Mouse (Mus musculus): ENCODE measurements around the gene Ccm2. TPM values are rescaled to one million over a fixed set of nuclear protein-coding genes. Genes with fewer than 3 reads are reported as not detected.

Gene Ccm2
- polyA plus RNA-seq, 1 experiment from 2014 or later = 88.2 TPM

- Histone ChIP-seq H3K4me2 (replicated peaks; ENCODE audit: low read depth, low read length) (no peak overlapping the region), H3K9me3 (ENCODE audit: control insufficient read depth, low read length) (no peaks in the 10 kb centered on the region), H3K9ac (ENCODE audit: low read depth, low read length) (no peak overlapping the region), H3K4me1 (replicated peaks; ENCODE audit: control insufficient read depth, insufficient read depth, low read length) (peaks cover 4% of the 10 kb centered on the region; the same call in 1 of the 2 replicates), H3K27me3 (ENCODE audit: control insufficient read depth, insufficient read depth, low read length) (no peaks in the 10 kb centered on the region), H3K4me3 (ENCODE audit: low read depth, low read length) (no peak overlapping the region), H3K36me3 (ENCODE audit: control insufficient read depth, insufficient read depth, low read length) (no peaks in the 10 kb centered on the region), H3K27ac (ENCODE audit: low read depth, low read length) (no peak overlapping the region)
- DNase-seq (ENCODE audit: low spot score) = no peak
- ATAC-seq (ENCODE audit: low FRiP score) = no peak
- 87% methylated on average over 4 of the region's 4 CpGs for WGBS
Measured at GRCm38 (mm10) chr11:6566496-6566895, 19.8 kb downstream of the Ccm2 start.

- peaks cover 4% of the 10 kb centered on the region; the same call in 1 of the 2 replicates for H3K4me1 ChIP-seq (replicated peaks; ENCODE audit: control insufficient read depth, insufficient read depth, low read length)
- WGBS = 91% methylated on average over 8 of the region's 8 CpGs
- H3K9ac ChIP-seq (ENCODE audit: low read depth, low read length) = no peak overlapping the region
- no peak overlapping the region for H3K4me2 ChIP-seq (replicated peaks; ENCODE audit: low read depth, low read length)
- H3K4me3 ChIP-seq (ENCODE audit: low read depth, low read length) = no peak overlapping the region
- DNase-seq (ENCODE audit: low spot score) (no peak), ATAC-seq (ENCODE audit: low FRiP score) (no peak)
- H3K27me3 ChIP-seq (ENCODE audit: control insufficient read depth, insufficient read depth, low read length) = no peaks in the 10 kb centered on the region
- H3K36me3 ChIP-seq (ENCODE audit: control insufficient read depth, insufficient read depth, low read length) = no peaks in the 10 kb centered on the region
- H3K9me3 ChIP-seq (ENCODE audit: control insufficient read depth, low read length) = no peaks in the 10 kb centered on the region
- no peak overlapping the region for H3K27ac ChIP-seq (ENCODE audit: low read depth, low read length)
Measured at GRCm38 (mm10) chr11:6567951-6568350, 21.3 kb downstream of the Ccm2 start.

- Histone ChIP-seq H3K36me3 (ENCODE audit: control insufficient read depth, insufficient read depth, low read length) (no peaks in the 10 kb centered on the region), H3K9me3 (ENCODE audit: control insufficient read depth, low read length) (no peaks in the 10 kb centered on the region), H3K9ac (ENCODE audit: low read depth, low read length) (no peak overlapping the region), H3K27me3 (ENCODE audit: control insufficient read depth, insufficient read depth, low read length) (no peaks in the 10 kb centered on the region), H3K4me2 (replicated peaks; ENCODE audit: low read depth, low read length) (no peak overlapping the region), H3K27ac (ENCODE audit: low read depth, low read length) (peak overlapping the region; percentile 2; the same call in 1 of the 2 replicates), H3K4me1 (replicated peaks; ENCODE audit: control insufficient read depth, insufficient read depth, low read length) (peaks cover 4% of the 10 kb centered on the region; the same call in 1 of the 2 replicates), H3K4me3 (ENCODE audit: low read depth, low read length) (no peak overlapping the region)
- DNase-seq (ENCODE audit: low spot score) (peak; percentile 6), ATAC-seq (ENCODE audit: low FRiP score) (no peak)
- WGBS = 76% methylated on average over 11 of the region's 11 CpGs
Measured at GRCm38 (mm10) chr11:6568584-6569409, 22.1 kb downstream of the Ccm2 start.

GRCm38 (mm10) chr11:6569410-6569777 is 22.7 kb downstream of the Ccm2 start:
- Histone ChIP-seq H3K4me1 (replicated peaks; ENCODE audit: control insufficient read depth, insufficient read depth, low read length) (peaks cover 4% of the 10 kb centered on the region; the same call in 1 of the 2 replicates), H3K36me3 (ENCODE audit: control insufficient read depth, insufficient read depth, low read length) (no peaks in the 10 kb centered on the region), H3K4me2 (replicated peaks; ENCODE audit: low read depth, low read length) (no peak overlapping the region), H3K9me3 (ENCODE audit: control insufficient read depth, low read length) (no peaks in the 10 kb centered on the region), H3K27ac (ENCODE audit: low read depth, low read length) (peak overlapping the region; percentile 2; the same call in 1 of the 2 replicates), H3K4me3 (ENCODE audit: low read depth, low read length) (no peak overlapping the region), H3K9ac (ENCODE audit: low read depth, low read length) (no peak overlapping the region), H3K27me3 (ENCODE audit: control insufficient read depth, insufficient read depth, low read length) (no peaks in the 10 kb centered on the region)
- ATAC-seq (ENCODE audit: low FRiP score) = 0 out of 2 replicates have a peak, but pooled peaks have one; percentile 25
- WGBS = 75% methylated on average over 3 of the region's 3 CpGs
- no peak for DNase-seq (ENCODE audit: low spot score)

- Histone ChIP-seq H3K4me2 (replicated peaks; ENCODE audit: low read depth, low read length) (no peak overlapping the region), H3K4me1 (replicated peaks; ENCODE audit: control insufficient read depth, insufficient read depth, low read length) (no peaks in the 10 kb centered on the region), H3K27me3 (ENCODE audit: control insufficient read depth, insufficient read depth, low read length) (no peaks in the 10 kb centered on the region), H3K36me3 (ENCODE audit: control insufficient read depth, insufficient read depth, low read length) (no peaks in the 10 kb centered on the region), H3K9ac (ENCODE audit: low read depth, low read length) (no peak overlapping the region), H3K9me3 (ENCODE audit: control insufficient read depth, low read length) (no peaks in the 10 kb centered on the region), H3K4me3 (ENCODE audit: low read depth, low read length) (no peak overlapping the region), H3K27ac (ENCODE audit: low read depth, low read length) (no peak overlapping the region)
- ATAC-seq (ENCODE audit: low FRiP score) = no peak
- no peak for DNase-seq (ENCODE audit: low spot score)
- 98% methylated on average over 3 of the region's 3 CpGs for WGBS
Measured at GRCm38 (mm10) chr11:6576151-6576550, 29.5 kb downstream of the Ccm2 start.

GRCm38 (mm10) chr11:6579361-6579760 is 32.7 kb downstream of the Ccm2 start:
- no peak for DNase-seq (ENCODE audit: low spot score)
- ATAC-seq (ENCODE audit: low FRiP score) = no peak
- no peaks in the 10 kb centered on the region for H3K27me3 ChIP-seq (ENCODE audit: control insufficient read depth, insufficient read depth, low read length)

GRCm38 (mm10) chr11:6580065-6580750 is 33.5 kb downstream of the Ccm2 start:
- H3K27me3 ChIP-seq (ENCODE audit: control insufficient read depth, insufficient read depth, low read length) = no peaks in the 10 kb centered on the region

More at GRCm38 (mm10) chr11:6579361-6579760, 32.7 kb downstream of the Ccm2 start:
- Histone ChIP-seq H3K4me3 (ENCODE audit: low read depth, low read length) (no peak overlapping the region), H3K27ac (ENCODE audit: low read depth, low read length) (no peak overlapping the region), H3K4me2 (replicated peaks; ENCODE audit: low read depth, low read length) (no peak overlapping the region), H3K36me3 (ENCODE audit: control insufficient read depth, insufficient read depth, low read length) (no peaks in the 10 kb centered on the region), H3K9me3 (ENCODE audit: control insufficient read depth, low read length) (no peaks in the 10 kb centered on the region), H3K9ac (ENCODE audit: low read depth, low read length) (no peak overlapping the region), H3K4me1 (replicated peaks; ENCODE audit: control insufficient read depth, insufficient read depth, low read length) (no peaks in the 10 kb centered on the region)
- 90% methylated on average over 7 of the region's 7 CpGs for WGBS

GRCm38 (mm10) chr11:6581560-6581959 is 34.9 kb downstream of the Ccm2 start:
- no peaks in the 10 kb centered on the region for H3K36me3 ChIP-seq (ENCODE audit: control insufficient read depth, insufficient read depth, low read length)
- no peak for ATAC-seq (ENCODE audit: low FRiP score)
- no peak overlapping the region for H3K4me2 ChIP-seq (replicated peaks; ENCODE audit: low read depth, low read length)
- no peak overlapping the region for H3K9ac ChIP-seq (ENCODE audit: low read depth, low read length)
- WGBS = 93% methylated on average over 2 of the region's 2 CpGs
- H3K4me3 ChIP-seq (ENCODE audit: low read depth, low read length) = no peak overlapping the region
- H3K9me3 ChIP-seq (ENCODE audit: control insufficient read depth, low read length) = no peaks in the 10 kb centered on the region
- no peak for DNase-seq (ENCODE audit: low spot score)
- H3K4me1 ChIP-seq (replicated peaks; ENCODE audit: control insufficient read depth, insufficient read depth, low read length) = no peaks in the 10 kb centered on the region
- H3K27me3 ChIP-seq (ENCODE audit: control insufficient read depth, insufficient read depth, low read length) = no peaks in the 10 kb centered on the region
- no peak overlapping the region for H3K27ac ChIP-seq (ENCODE audit: low read depth, low read length)

More at GRCm38 (mm10) chr11:6580065-6580750, 33.5 kb downstream of the Ccm2 start:
- Histone ChIP-seq H3K4me3 (ENCODE audit: low read depth, low read length) (no peak overlapping the region), H3K36me3 (ENCODE audit: control insufficient read depth, insufficient read depth, low read length) (no peaks in the 10 kb centered on the region), H3K4me1 (replicated peaks; ENCODE audit: control insufficient read depth, insufficient read depth, low read length) (no peaks in the 10 kb centered on the region), H3K9me3 (ENCODE audit: control insufficient read depth, low read length) (no peaks in the 10 kb centered on the region), H3K27ac (ENCODE audit: low read depth, low read length) (no peak overlapping the region), H3K4me2 (replicated peaks; ENCODE audit: low read depth, low read length) (no peak overlapping the region), H3K9ac (ENCODE audit: low read depth, low read length) (no peak overlapping the region)
- WGBS = 93% methylated on average over 4 of the region's 4 CpGs
- no peak for DNase-seq (ENCODE audit: low spot score)
- no peak for ATAC-seq (ENCODE audit: low FRiP score)

Measured in hindbrain, embryonic 11.5 days (tissue).